Mouse (Mus musculus) left cerebral cortex, postnatal 14 days (tissue): ENCODE results near the gene Nfs1. TPM values are rescaled to one million over a fixed set of nuclear protein-coding genes. Genes with fewer than 3 reads are reported as not detected.

Experiments used
- DNase-seq, 2 experiments: peaks; one replicate each; pipeline ENCODE4 v3.0.0; 2021 to 2022; ENCODE audit warnings: low spot score in 2 of 2, mixed read lengths in 1 of 2
- intact Hi-C: fragments of 180-260 bp; cut with DNase I; formaldehyde crosslinking; loops from one replicate; pipeline ENCODE4 v1.15.1; 2025
- total RNA-seq, 2 experiments: library from RNA; stranded (reverse); gene quantifications; 2 replicates each; pipeline ENCODE4 v1.2.3; 2021

Nfs1 gene
- total RNA-seq, 2 experiments from 2014 or later: 35.3 to 37.1 TPM

GRCm38 (mm10) chr2:156079183-156079560 lies 64.8 kb downstream of the Nfs1 start:
- intact Hi-C loops: no loop called here
- no peak for DNase-seq

GRCm38 (mm10) chr2:156078421-156079182 lies 65.4 kb downstream of the Nfs1 start:
- intact Hi-C loops: no loop called here
- no peak for DNase-seq

- intact Hi-C loops: no loop called here
- no peak for DNase-seq
Observed at GRCm38 (mm10) chr2:156077461-156077860, 66.5 kb downstream of the Nfs1 start.

- intact Hi-C loops: no loop called here
- no peak for DNase-seq
Observed at GRCm38 (mm10) chr2:156073725-156074124, 70.3 kb downstream of the Nfs1 start.

Other genes with a start within 250 kb of the Nfs1 start
- 10 to 100 TPM; 45.8 to 50.2 TPM for gene Uqcc1, start 213.9 kb downstream of the Nfs1 start, total RNA-seq
- not detected for gene Gm15557, start 203.5 kb downstream of the Nfs1 start, total RNA-seq
- under 1 TPM; 0.29 to 0.55 TPM for gene Gdf5, start 198.8 kb downstream of the Nfs1 start, total RNA-seq
- gene Cep250, start 187.7 kb downstream of the Nfs1 start, total RNA-seq: 10 to 100 TPM; 15.1 to 16.3 TPM
- 1 to 10 TPM in 1 of 2 experiments, under 1 TPM in 1; 0.88 to 1.3 TPM for gene 6430550D23Rik, start 136.2 kb downstream of the Nfs1 start, total RNA-seq
- 100 to 1,000 TPM; 180 to 200 TPM for gene Ergic3, start 136.1 kb downstream of the Nfs1 start, total RNA-seq
- gene Fer1l4, start 91.2 kb downstream of the Nfs1 start, total RNA-seq: not detected
- 1 to 10 TPM; 4.7 to 6.9 TPM for gene Spag4, start 79.0 kb downstream of the Nfs1 start, total RNA-seq
- 10 to 100 TPM; 24.0 to 26.0 TPM for gene Cpne1, start 32.2 kb downstream of the Nfs1 start, total RNA-seq
- 10 to 100 TPM; 25.5 to 30.2 TPM for gene Rbm12, start 32.2 kb downstream of the Nfs1 start, total RNA-seq
- 10 to 100 TPM; 19.6 to 26.7 TPM for gene Gm28036, start 17.1 kb downstream of the Nfs1 start, total RNA-seq
- gene Romo1, start 147 bp downstream of the Nfs1 start, total RNA-seq: 100 to 1,000 TPM; 183 to 205 TPM
- 100 to 1,000 TPM; 259 to 277 TPM for gene Rbm39, start 36.1 kb upstream of the Nfs1 start, total RNA-seq
- 10 to 100 TPM; 50.7 to 65.0 TPM for gene Phf20, start 52.3 kb upstream of the Nfs1 start, total RNA-seq
- gene Cnbd2, start 168.1 kb upstream of the Nfs1 start, total RNA-seq: 1 to 10 TPM; 3.3 to 5.5 TPM
- 100 to 1,000 TPM in 1 of 2 experiments, 10 to 100 TPM in 1; 87.8 to 113 TPM for gene Scand1, start 168.5 kb upstream of the Nfs1 start, total RNA-seq